Mouse (Mus musculus): ENCODE data around the gene Dock4. TPM values are rescaled to one million over a fixed set of nuclear protein-coding genes. Genes with fewer than 3 reads are reported as not detected.
A peak's percentile ranks its signal among the peaks of the same experiment; 100 is the strongest.

The Dock4 gene
- polyA plus RNA-seq, 1 experiment from 2014 or later: 40.2 TPM

DNA sequence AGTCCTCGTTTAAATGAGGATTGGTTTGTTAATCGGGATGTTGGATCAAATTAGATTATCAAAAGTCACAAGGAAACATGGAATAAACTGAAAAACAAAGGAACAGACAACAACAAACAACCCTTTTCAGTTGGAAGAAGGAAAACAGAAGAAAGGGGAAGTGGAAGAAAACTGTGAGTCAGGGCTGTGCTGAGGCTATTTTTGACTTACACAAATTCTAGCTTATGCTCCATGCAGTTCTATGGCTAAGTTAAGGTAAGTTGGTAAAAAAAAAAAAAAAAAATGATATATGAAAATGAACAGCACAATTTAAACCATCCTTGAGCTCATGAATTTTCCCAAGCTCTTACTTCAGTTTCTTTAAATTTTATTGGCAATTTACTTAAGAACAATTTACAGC, 191.7 kb downstream of the Dock4 start:
- no peaks in the 10 kb centered on the region for H3K9me3 ChIP-seq
- H3K27ac ChIP-seq: no peak overlapping the region
- H3K36me3 ChIP-seq: peaks cover 7% of the 10 kb centered on the region
- no peaks in the 10 kb centered on the region for H3K27me3 ChIP-seq (replicated peaks)
- no peaks in the 10 kb centered on the region for H3K4me1 ChIP-seq
- H3K9ac ChIP-seq: no peak overlapping the region
- 92% methylated on average over 2 of the region's 2 CpGs for WGBS
- H3K4me2 ChIP-seq (replicated peaks): no peak overlapping the region
- H3K4me3 ChIP-seq: no peak overlapping the region
- no peak for ATAC-seq (ENCODE audit: low FRiP score, low read depth)

DNA sequence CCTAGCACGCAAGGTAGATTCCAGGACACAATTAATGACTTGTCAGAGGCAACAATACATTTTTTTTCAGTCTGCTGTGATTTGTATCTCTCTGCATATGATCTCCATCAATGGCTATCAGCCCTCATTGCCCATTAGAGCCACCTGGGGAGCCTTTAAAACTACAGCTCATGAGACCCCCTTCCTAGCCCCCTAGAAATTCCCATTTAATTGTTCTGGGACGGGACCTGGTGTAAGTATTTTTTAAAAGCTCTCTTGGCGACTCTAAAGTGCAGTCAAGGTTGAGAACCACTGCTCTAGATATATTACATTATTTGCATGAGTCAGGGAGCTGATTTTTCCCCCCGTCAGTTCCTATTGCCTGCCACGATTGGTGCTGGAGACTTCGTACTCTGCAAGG, 200.1 kb downstream of the Dock4 start:
- ATAC-seq (ENCODE audit: low FRiP score, low read depth): peak; percentile 41; the same call in 1 of the 2 replicates
- H3K9ac ChIP-seq: no peak overlapping the region
- 64% methylated on average over 6 of the region's 6 CpGs for WGBS
- H3K36me3 ChIP-seq: peaks cover 1% of the 10 kb centered on the region; the same call in 1 of the 2 replicates
- H3K4me3 ChIP-seq: no peak overlapping the region
- H3K27ac ChIP-seq: no peak overlapping the region
- H3K4me1 ChIP-seq: no peaks in the 10 kb centered on the region
- H3K27me3 ChIP-seq (replicated peaks): no peaks in the 10 kb centered on the region
- H3K4me2 ChIP-seq (replicated peaks): no peak overlapping the region
- H3K9me3 ChIP-seq: no peaks in the 10 kb centered on the region

- ATAC-seq (ENCODE audit: low FRiP score, low read depth): no peak
- H3K27me3 ChIP-seq (replicated peaks): no peaks in the 10 kb centered on the region
- H3K36me3 ChIP-seq: no peaks in the 10 kb centered on the region
- no peaks in the 10 kb centered on the region for H3K4me1 ChIP-seq
- H3K9me3 ChIP-seq: no peaks in the 10 kb centered on the region
- no peak overlapping the region for H3K4me3 ChIP-seq
- no peak overlapping the region for H3K9ac ChIP-seq
- H3K4me2 ChIP-seq (replicated peaks): no peak overlapping the region
- WGBS: 82% methylated on average over 2 of the region's 2 CpGs
- no peak overlapping the region for H3K27ac ChIP-seq
These were observed 208.6 kb downstream of the Dock4 start for GRCm38 (mm10) chr12:40654312-40654711.

DNA sequence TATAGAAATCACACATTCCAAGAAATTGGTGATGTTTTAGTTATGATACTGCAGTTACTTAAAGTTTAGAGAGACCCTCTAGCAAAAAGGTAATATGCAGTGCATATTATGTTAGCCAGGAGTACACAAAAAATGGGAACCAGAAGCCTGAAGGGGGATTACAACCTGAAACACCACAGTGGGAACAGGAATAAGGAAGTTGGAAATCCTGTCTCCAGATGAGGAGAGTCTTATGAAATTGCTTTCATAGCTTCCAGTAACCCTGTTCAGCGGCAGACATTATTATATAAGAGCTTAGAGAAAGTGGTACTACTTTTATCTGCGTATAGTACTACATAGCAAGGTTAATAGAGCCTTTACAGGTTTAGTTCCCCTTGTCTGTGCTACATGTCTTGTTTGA, 210.1 kb downstream of the Dock4 start:
- ATAC-seq (ENCODE audit: low FRiP score, low read depth): no peak
- no peak overlapping the region for H3K9ac ChIP-seq
- no peaks in the 10 kb centered on the region for H3K27me3 ChIP-seq (replicated peaks)
- H3K4me2 ChIP-seq (replicated peaks): no peak overlapping the region
- H3K27ac ChIP-seq: no peak overlapping the region
- H3K4me1 ChIP-seq: no peaks in the 10 kb centered on the region
- 88% methylated on average over 2 of the region's 2 CpGs for WGBS
- H3K4me3 ChIP-seq: no peak overlapping the region
- no peaks in the 10 kb centered on the region for H3K36me3 ChIP-seq
- H3K9me3 ChIP-seq: no peaks in the 10 kb centered on the region

DNA sequence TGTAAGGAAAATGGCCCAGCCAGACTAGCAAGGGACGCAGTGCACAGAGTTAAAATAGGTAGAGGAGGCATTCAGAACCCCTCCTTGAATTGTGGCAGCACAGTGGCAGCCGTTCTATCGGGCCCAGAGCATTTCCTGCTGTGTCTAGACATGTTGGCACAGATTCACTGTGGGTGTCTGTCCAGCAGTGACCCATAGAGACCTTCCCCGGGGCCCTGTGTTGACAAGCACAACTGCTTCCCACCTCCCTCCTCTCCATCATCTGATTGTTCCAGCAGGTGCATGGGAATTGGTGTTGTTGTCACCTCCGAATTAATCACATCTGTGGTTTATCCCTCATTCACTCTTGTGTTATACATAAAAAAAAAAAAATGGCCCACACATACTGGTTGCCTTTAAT, 210.7 kb downstream of the Dock4 start:
- 62% methylated on average over 5 of the region's 5 CpGs for WGBS
- H3K4me2 ChIP-seq (replicated peaks): no peak overlapping the region
- H3K27ac ChIP-seq: no peak overlapping the region
- H3K9ac ChIP-seq: no peak overlapping the region
- no peaks in the 10 kb centered on the region for H3K9me3 ChIP-seq
- H3K27me3 ChIP-seq (replicated peaks): no peaks in the 10 kb centered on the region
- no peaks in the 10 kb centered on the region for H3K4me1 ChIP-seq
- no peaks in the 10 kb centered on the region for H3K36me3 ChIP-seq
- no peak for ATAC-seq (ENCODE audit: low FRiP score, low read depth)
- H3K4me3 ChIP-seq: no peak overlapping the region

DNA sequence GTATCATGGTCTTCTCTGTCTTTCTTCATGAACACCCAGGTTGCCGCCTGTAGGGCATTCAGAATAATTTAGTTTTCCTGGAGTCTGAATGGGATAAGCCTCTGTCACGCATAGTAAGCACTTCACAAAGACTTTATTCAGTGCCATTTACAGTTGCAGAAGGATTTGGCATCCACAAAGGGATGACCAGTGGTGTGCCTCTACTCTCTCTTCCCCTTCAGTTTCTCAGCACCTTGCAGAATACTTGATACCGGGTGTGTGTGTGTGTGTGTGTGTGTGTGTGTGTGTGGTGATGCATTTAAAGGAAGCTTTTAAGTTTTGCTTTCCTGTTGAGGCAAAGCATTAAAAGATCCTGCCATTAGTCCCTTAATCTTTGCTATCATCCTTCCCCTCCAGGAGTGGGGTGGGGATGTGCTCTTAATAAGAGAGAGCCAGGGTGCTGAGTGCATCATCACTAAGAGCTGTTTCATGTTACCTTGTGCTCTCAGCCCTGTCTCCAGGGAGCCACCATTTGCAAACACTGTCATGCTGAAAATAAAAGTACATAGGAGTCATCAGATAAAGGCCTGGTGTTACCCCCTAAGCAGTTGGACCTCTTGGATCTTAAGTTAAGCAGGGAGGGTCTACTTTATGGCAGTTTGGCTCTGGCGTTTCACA, 211.6 kb downstream of the Dock4 start:
- Histone ChIP-seq H3K9ac (no peak overlapping the region), H3K4me3 (no peak overlapping the region), H3K27me3 (replicated peaks) (no peaks in the 10 kb centered on the region), H3K4me2 (replicated peaks) (no peak overlapping the region), H3K36me3 (no peaks in the 10 kb centered on the region), H3K9me3 (no peaks in the 10 kb centered on the region), H3K4me1 (no peaks in the 10 kb centered on the region), H3K27ac (no peak overlapping the region)
- ATAC-seq (ENCODE audit: low FRiP score, low read depth): no peak
- 59% methylated on average over 4 of the region's 4 CpGs for WGBS

- Histone ChIP-seq H3K27me3 (replicated peaks) (no peaks in the 10 kb centered on the region), H3K4me2 (replicated peaks) (no peak overlapping the region), H3K9ac (no peak overlapping the region), H3K4me1 (no peaks in the 10 kb centered on the region), H3K27ac (no peak overlapping the region), H3K9me3 (no peaks in the 10 kb centered on the region), H3K4me3 (no peak overlapping the region), H3K36me3 (no peaks in the 10 kb centered on the region)
- WGBS: 80% methylated on average over 6 of the region's 6 CpGs
- no peak for ATAC-seq (ENCODE audit: low FRiP score, low read depth)
These were observed 213.9 kb downstream of the Dock4 start for GRCm38 (mm10) chr12:40659689-40660088.

GRCm38 (mm10) chr12:40669460-40669859, 223.7 kb downstream of the Dock4 start:
- H3K4me2 ChIP-seq (replicated peaks): no peak overlapping the region
- H3K36me3 ChIP-seq: 0 out of 2 replicates have a peak, but pooled peaks cover 3% of the 10 kb centered on the region

GRCm38 (mm10) chr12:40670766-40671165, 225.0 kb downstream of the Dock4 start:
- no peak overlapping the region for H3K27ac ChIP-seq
- no peaks in the 10 kb centered on the region for H3K4me1 ChIP-seq
- H3K9ac ChIP-seq: no peak overlapping the region
- no peak for ATAC-seq (ENCODE audit: low FRiP score, low read depth)
- no peak overlapping the region for H3K4me3 ChIP-seq
- no peaks in the 10 kb centered on the region for H3K27me3 ChIP-seq (replicated peaks)
- no peaks in the 10 kb centered on the region for H3K9me3 ChIP-seq
- H3K4me2 ChIP-seq (replicated peaks): no peak overlapping the region
- 0 out of 2 replicates have a peak, but pooled peaks cover 3% of the 10 kb centered on the region for H3K36me3 ChIP-seq

More at GRCm38 (mm10) chr12:40669460-40669859, 223.7 kb downstream of the Dock4 start:
- no peak for ATAC-seq (ENCODE audit: low FRiP score, low read depth)
- WGBS: 91% methylated on average over 2 of the region's 2 CpGs
- H3K4me3 ChIP-seq: no peak overlapping the region
- H3K27me3 ChIP-seq (replicated peaks): no peaks in the 10 kb centered on the region
- no peaks in the 10 kb centered on the region for H3K9me3 ChIP-seq
- H3K27ac ChIP-seq: no peak overlapping the region
- no peak overlapping the region for H3K9ac ChIP-seq
- H3K4me1 ChIP-seq: no peaks in the 10 kb centered on the region

GRCm38 (mm10) chr12:40679713-40680112, 234.0 kb downstream of the Dock4 start:
- no peak overlapping the region for H3K27ac ChIP-seq
- 69% methylated on average over 4 of the region's 4 CpGs for WGBS
- ATAC-seq (ENCODE audit: low FRiP score, low read depth): no peak
- H3K36me3 ChIP-seq: peaks cover 4% of the 10 kb centered on the region
- no peaks in the 10 kb centered on the region for H3K4me1 ChIP-seq
- no peak overlapping the region for H3K9ac ChIP-seq
- no peaks in the 10 kb centered on the region for H3K9me3 ChIP-seq
- H3K27me3 ChIP-seq (replicated peaks): no peaks in the 10 kb centered on the region
- H3K4me3 ChIP-seq: no peak overlapping the region
- no peak overlapping the region for H3K4me2 ChIP-seq (replicated peaks)

DNA sequence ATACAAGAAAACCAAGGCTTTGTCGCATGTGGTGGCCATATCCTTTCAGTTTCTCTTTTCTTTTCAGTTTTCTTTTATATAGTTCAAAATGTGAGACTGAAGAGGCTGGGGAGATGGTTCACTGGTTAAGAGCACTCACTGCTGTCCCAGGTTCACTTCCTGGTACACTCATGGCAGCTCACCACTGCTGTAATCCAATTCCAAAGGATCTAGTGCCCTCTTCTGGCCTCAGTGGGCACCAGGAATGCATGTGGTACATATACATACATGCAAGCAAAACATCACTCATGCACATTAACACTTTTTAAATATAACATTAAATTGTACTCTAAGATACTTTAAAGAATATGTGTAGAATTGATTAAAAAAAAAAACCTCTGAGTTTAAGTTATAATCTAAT, 234.8 kb downstream of the Dock4 start:
- H3K4me1 ChIP-seq: no peaks in the 10 kb centered on the region

DNA sequence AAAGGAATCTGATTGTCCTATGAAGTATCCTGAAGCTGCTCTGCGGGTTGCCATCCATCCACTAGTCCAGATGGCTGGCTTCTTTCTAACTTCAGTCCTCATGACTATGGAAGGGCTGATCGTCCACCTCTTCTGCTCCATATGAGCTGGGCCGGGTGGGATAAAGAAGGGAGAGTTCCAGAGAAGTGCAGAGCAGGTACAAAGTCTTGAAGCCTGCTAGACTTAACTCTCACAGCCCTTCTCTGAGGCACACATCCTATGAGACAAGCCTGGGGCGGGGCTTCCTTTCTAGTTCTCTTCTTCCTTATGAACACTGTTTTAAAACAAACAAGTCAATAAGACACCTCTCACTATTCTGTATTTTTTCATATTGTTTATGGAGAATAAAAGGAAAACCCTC, 245.7 kb downstream of the Dock4 start:
- Histone ChIP-seq H3K9ac (no peak overlapping the region), H3K4me1 (no peaks in the 10 kb centered on the region), H3K4me3 (no peak overlapping the region), H3K4me2 (replicated peaks) (no peak overlapping the region), H3K9me3 (no peaks in the 10 kb centered on the region), H3K36me3 (no peaks in the 10 kb centered on the region), H3K27ac (no peak overlapping the region), H3K27me3 (replicated peaks) (no peaks in the 10 kb centered on the region)
- WGBS: 86% methylated on average over 4 of the region's 4 CpGs
- no peak for ATAC-seq (ENCODE audit: low FRiP score, low read depth)

More for the DNA sequence above, 234.8 kb downstream of the Dock4 start:
- H3K4me3 ChIP-seq: no peak overlapping the region
- no peak overlapping the region for H3K4me2 ChIP-seq (replicated peaks)
- no peaks in the 10 kb centered on the region for H3K9me3 ChIP-seq
- 98% methylated on average over 1 of the region's 1 CpGs for WGBS
- peaks cover 4% of the 10 kb centered on the region for H3K36me3 ChIP-seq
- no peaks in the 10 kb centered on the region for H3K27me3 ChIP-seq (replicated peaks)
- H3K9ac ChIP-seq: no peak overlapping the region
- no peak for ATAC-seq (ENCODE audit: low FRiP score, low read depth)
- H3K27ac ChIP-seq: no peak overlapping the region

DNA sequence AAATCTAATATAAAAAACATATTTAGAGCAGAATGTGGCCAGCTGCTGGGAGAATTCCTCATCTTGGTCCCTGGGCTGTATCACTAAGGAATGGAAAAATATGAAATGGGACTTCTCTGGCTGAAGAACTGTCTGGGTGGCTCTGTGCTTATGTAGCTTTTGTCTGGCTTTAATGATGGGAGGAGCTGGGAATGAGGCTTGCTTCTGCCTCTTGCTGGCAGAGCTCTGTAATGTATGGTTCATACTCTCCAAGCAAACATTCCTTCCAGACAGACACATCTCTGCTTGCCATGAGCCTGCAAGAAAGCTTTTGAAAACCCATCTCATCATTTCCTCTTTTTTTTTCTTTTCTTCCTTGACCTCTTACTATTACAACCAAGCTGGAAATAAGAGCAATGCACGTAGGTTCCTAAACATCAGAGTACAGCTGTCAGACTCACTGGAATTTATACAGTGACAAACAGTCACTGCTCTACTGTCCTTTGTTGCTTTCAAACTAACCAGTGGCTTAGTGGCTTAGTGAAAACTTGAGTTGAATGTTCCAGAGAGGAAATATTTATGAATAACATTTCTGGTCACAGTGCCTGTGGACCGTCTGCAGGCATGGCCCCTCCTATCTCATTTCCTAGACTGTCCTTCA, 248.4 kb downstream of the Dock4 start:
- Histone ChIP-seq H3K4me1 (no peaks in the 10 kb centered on the region), H3K9ac (no peak overlapping the region), H3K9me3 (no peaks in the 10 kb centered on the region), H3K4me2 (replicated peaks) (no peak overlapping the region), H3K4me3 (no peak overlapping the region), H3K27me3 (replicated peaks) (no peaks in the 10 kb centered on the region), H3K36me3 (no peaks in the 10 kb centered on the region), H3K27ac (no peak overlapping the region)
- no peak for ATAC-seq (ENCODE audit: low FRiP score, low read depth)
- WGBS: 56% methylated on average over 2 of the region's 2 CpGs
